Mouse (Mus musculus): ENCODE data around the gene Pink1. TPM values are rescaled to one million over a fixed set of nuclear protein-coding genes. Genes with fewer than 3 reads are reported as not detected.
A peak's percentile ranks its signal among the peaks of the same experiment; 100 is the strongest.
"Not testable (repeated sequence)": the region's sequence is repeated elsewhere in the genome, so short reads cannot be mapped to it uniquely, and the experiment has no call there.

The Pink1 gene
- polyA plus RNA-seq, 1 experiment from 2014 or later: 44.1 TPM

GRCm38 (mm10) chr4:138333135-138333534 is 7.0 kb upstream of the Pink1 start:
- 98% methylated on average over 4 of the region's 4 CpGs for WGBS (ENCODE audit: missing documents)
- no peak overlapping the region for H3K4me3 ChIP-seq (ENCODE audit: inconsistent target)
- H3K27ac ChIP-seq: no peak overlapping the region
- H3K36me3 ChIP-seq (ENCODE audit: inconsistent target): no peaks in the 10 kb centered on the region
- H3K79me2 ChIP-seq (ENCODE audit: inconsistent target): no peaks in the 10 kb centered on the region

DNA sequence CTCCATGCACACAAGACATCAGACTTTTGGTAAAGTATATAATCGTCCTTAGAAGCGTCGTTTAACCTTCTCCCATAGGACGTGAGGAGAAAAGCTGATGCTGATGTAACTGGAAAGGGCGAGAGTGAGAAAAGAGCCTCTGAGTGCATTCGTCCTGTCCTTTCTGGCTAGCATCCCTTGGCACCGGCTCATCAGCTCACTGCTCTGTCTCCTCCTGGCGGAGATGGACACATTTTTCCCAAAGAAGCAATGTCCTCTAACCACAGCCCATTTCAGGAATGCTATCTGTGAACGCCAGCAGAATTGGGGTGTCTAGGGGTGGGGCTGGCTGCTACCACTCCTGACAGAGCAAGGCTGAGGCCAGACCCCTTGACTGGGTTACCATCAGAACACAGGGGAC is 5.5 kb upstream of the Pink1 start:
- no peaks in the 10 kb centered on the region for H3K79me2 ChIP-seq (ENCODE audit: inconsistent target)
- H3K27ac ChIP-seq: no peak overlapping the region
- no peak overlapping the region for H3K4me3 ChIP-seq (ENCODE audit: inconsistent target)
- H3K36me3 ChIP-seq (ENCODE audit: inconsistent target): no peaks in the 10 kb centered on the region
- WGBS (ENCODE audit: missing documents): 88% methylated on average over 9 of the region's 9 CpGs

DNA sequence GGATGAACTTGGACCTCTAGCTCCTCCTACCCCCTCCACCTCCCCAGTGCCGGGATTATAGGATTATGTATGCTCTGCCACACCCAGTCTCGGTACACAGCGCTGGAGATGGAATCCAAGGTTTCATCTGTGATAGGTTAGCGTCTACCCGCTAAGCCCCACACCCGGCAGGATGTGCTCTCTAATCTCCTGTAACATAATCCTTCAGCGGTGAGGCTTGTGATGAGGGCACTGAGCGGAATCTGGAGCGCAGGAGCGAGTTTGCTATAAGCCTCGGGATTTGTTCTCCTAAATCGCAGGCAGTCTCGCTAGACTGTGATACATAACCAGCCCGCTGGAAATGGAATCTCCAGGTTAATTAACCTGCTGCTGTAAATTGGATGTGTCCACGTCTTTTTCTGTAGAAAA is 4.2 kb upstream of the Pink1 start:
- Histone ChIP-seq H3K27ac (no peak overlapping the region), H3K4me3 (ENCODE audit: inconsistent target) (no peak overlapping the region), H3K79me2 (ENCODE audit: inconsistent target) (no peaks in the 10 kb centered on the region), H3K36me3 (ENCODE audit: inconsistent target) (no peaks in the 10 kb centered on the region)
- 62% methylated on average over 15 of the region's 15 CpGs for WGBS (ENCODE audit: missing documents)

- WGBS (ENCODE audit: missing documents): 67% methylated on average over 7 of the region's 7 CpGs
- Histone ChIP-seq H3K27ac (peak overlapping the region; percentile 17; the same call in 1 of the 2 replicates), H3K4me3 (ENCODE audit: inconsistent target) (peak overlapping the region; percentile 20; the same call in 1 of the 2 replicates), H3K79me2 (ENCODE audit: inconsistent target) (no peaks in the 10 kb centered on the region; the same call in 1 of the 2 replicates), H3K36me3 (ENCODE audit: inconsistent target) (no peaks in the 10 kb centered on the region)
Observed at GRCm38 (mm10) chr4:138327891-138328470, 1.9 kb upstream of the Pink1 start.

DNA sequence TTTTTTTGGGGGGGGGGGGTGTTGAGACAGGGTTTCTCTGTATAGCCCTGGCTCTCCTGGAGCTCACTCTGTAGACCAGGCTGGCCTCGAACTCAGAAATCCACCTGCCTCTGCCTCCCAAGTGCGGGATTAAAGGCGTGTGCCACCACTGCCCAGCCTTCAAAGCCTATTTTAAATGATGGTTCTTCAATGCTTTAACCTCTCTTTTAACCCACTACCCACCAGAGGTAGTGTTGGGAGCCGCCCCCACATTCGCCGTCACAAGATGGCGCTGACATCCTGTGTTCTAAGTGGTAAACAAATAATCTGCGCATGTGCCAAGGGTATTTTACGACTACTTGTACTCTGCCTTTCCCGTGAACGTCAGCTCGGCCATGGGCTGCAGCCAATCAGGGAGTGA is 1.0 kb upstream of the Pink1 start:
- 67% methylated on average over 7 of the region's 12 CpGs for WGBS (ENCODE audit: missing documents)
- H3K79me2 ChIP-seq (ENCODE audit: inconsistent target); H3K27ac ChIP-seq; H3K36me3 ChIP-seq (ENCODE audit: inconsistent target); H3K4me3 ChIP-seq (ENCODE audit: inconsistent target): not testable (repeated sequence)

DNA sequence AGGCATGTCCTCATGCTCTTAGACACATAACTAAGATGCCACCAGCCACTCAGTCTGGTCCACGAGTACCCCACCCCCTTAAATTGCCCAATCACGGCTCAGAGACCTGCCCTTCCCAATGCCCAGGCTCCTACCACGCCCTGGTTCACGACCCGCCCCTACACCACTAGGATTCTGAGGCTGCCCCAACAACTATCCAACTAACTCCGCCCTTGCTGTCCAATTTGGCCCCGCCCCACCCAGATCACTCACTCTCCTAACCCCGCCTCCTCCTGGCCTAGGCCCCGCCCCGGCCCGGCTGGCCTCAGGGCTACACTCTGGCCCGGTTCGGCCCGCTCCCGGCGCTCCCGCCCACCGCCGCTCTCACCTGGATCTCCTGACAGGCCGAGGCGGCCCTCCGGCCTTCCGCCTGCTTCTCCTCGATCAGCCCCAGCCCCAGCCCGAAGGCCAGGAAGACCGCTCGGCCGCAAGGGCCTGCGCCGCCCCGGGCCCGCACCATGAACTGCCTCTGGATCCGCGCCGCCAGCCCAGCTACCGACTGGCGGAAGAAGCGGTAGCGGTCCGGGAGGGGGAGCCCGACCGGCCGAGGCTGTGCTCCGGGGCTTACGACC is 536 bp downstream of the Pink1 start:
- no peaks in the 10 kb centered on the region; the same call in 1 of the 2 replicates for H3K36me3 ChIP-seq (ENCODE audit: inconsistent target)
- H3K79me2 ChIP-seq (ENCODE audit: inconsistent target): no peaks in the 10 kb centered on the region; the same call in 1 of the 2 replicates
- H3K27ac ChIP-seq: no peak overlapping the region
- 3% methylated on average over 39 of the region's 45 CpGs for WGBS (ENCODE audit: missing documents)
- H3K4me3 ChIP-seq (ENCODE audit: inconsistent target): no peak overlapping the region

DNA sequence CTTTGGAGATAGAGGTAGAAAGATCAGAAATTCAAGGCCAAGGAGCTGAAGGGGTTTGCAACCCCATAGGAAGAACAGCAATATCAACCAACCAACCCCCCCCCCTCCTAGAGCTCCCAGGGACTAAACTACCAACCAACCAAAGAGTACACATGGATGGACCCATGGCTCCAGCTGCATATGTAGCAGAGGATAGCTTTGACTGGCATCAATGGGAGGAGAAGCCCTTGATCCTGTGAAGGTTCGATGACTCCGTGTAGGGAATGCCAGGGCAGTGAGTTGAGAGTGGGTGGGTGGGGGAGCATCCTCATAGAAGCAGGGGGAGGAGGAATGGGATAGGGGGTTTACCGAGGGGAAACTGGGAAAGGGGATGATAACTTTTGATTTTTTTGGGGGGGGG is 1.7 kb downstream of the Pink1 start:
- H3K4me3 ChIP-seq (ENCODE audit: inconsistent target): no peak overlapping the region
- H3K79me2 ChIP-seq (ENCODE audit: inconsistent target): no peaks in the 10 kb centered on the region; the same call in 1 of the 2 replicates
- H3K27ac ChIP-seq: no peak overlapping the region
- no peaks in the 10 kb centered on the region; the same call in 1 of the 2 replicates for H3K36me3 ChIP-seq (ENCODE audit: inconsistent target)
- 100% methylated on average over 2 of the region's 3 CpGs for WGBS (ENCODE audit: missing documents)

- WGBS (ENCODE audit: missing documents): 89% methylated on average over 4 of the region's 4 CpGs
- Histone ChIP-seq H3K79me2 (ENCODE audit: inconsistent target) (no peaks in the 10 kb centered on the region; the same call in 1 of the 2 replicates), H3K36me3 (ENCODE audit: inconsistent target) (no peaks in the 10 kb centered on the region; the same call in 1 of the 2 replicates), H3K27ac (no peak overlapping the region), H3K4me3 (ENCODE audit: inconsistent target) (no peak overlapping the region)
Observed at GRCm38 (mm10) chr4:138323753-138324152, 2.4 kb downstream of the Pink1 start.

DNA sequence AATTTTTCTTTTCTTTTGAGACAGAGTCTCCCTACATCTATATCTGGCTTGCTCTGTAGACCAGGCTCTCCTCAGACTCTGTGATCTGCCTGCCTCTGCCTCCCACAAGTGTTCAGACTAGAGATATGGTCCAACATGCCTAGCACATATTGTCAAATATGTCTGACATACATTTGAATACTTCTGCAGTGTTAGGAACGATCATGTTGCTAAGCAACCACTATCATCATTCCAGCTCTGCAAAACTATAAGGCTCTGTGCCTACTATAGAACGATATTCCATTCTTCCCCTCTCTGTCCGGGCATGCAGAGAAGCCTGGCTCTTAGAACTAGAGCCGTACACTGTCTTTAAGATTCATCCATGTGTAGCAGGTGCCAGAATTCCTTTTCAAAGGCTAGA is 3.4 kb downstream of the Pink1 start:
- H3K79me2 ChIP-seq (ENCODE audit: inconsistent target): no peaks in the 10 kb centered on the region; the same call in 1 of the 2 replicates
- WGBS (ENCODE audit: missing documents): 91% methylated on average over 4 of the region's 4 CpGs
- peaks cover under 1% of the 10 kb centered on the region; the same call in 1 of the 2 replicates for H3K36me3 ChIP-seq (ENCODE audit: inconsistent target)
- no peak overlapping the region for H3K27ac ChIP-seq
- no peak overlapping the region for H3K4me3 ChIP-seq (ENCODE audit: inconsistent target)

DNA sequence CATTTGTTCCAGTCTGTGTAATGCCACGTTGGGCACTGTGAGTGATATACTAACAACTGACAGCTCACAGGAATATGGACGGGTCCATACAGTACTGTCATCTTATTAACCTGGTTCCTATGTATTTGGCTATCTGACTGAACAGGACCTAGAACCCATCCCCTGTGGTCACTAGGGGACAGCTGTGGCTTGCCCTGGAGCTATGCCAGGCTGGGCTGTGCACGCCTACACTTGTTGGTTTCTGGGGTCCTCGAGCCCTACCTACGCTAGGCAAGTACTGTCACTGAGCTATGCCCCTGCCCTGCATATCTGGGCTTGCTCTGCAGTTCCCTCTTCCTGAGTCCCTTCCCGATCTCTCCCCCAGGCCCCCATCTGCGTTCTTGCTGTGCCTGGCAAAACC is 4.6 kb downstream of the Pink1 start:
- Histone ChIP-seq H3K4me3 (ENCODE audit: inconsistent target) (no peak overlapping the region), H3K79me2 (ENCODE audit: inconsistent target) (no peaks in the 10 kb centered on the region; the same call in 1 of the 2 replicates), H3K36me3 (ENCODE audit: inconsistent target) (peaks cover 12% of the 10 kb centered on the region; the same call in 1 of the 2 replicates), H3K27ac (no peak overlapping the region)
- WGBS (ENCODE audit: missing documents): 87% methylated on average over 7 of the region's 7 CpGs

GRCm38 (mm10) chr4:138320711-138321110 is 5.4 kb downstream of the Pink1 start:
- H3K4me3 ChIP-seq (ENCODE audit: inconsistent target): no peak overlapping the region
- H3K79me2 ChIP-seq (ENCODE audit: inconsistent target): no peaks in the 10 kb centered on the region; the same call in 1 of the 2 replicates
- peaks cover 14% of the 10 kb centered on the region; the same call in 1 of the 2 replicates for H3K36me3 ChIP-seq (ENCODE audit: inconsistent target)
- no peak overlapping the region for H3K27ac ChIP-seq
- WGBS (ENCODE audit: missing documents): 92% methylated on average over 10 of the region's 11 CpGs

GRCm38 (mm10) chr4:138319508-138319907 is 6.6 kb downstream of the Pink1 start:
- H3K36me3 ChIP-seq (ENCODE audit: inconsistent target): peaks cover 25% of the 10 kb centered on the region; the same call in 1 of the 2 replicates
- H3K79me2 ChIP-seq (ENCODE audit: inconsistent target): no peaks in the 10 kb centered on the region; the same call in 1 of the 2 replicates
- no peak overlapping the region for H3K27ac ChIP-seq
- WGBS (ENCODE audit: missing documents): 31% methylated on average over 10 of the region's 10 CpGs
- H3K4me3 ChIP-seq (ENCODE audit: inconsistent target): no peak overlapping the region

GRCm38 (mm10) chr4:138318509-138319266 is 7.4 kb downstream of the Pink1 start:
- Histone ChIP-seq H3K4me3 (ENCODE audit: inconsistent target) (no peak overlapping the region), H3K27ac (no peak overlapping the region), H3K79me2 (ENCODE audit: inconsistent target) (no peaks in the 10 kb centered on the region; the same call in 1 of the 2 replicates), H3K36me3 (ENCODE audit: inconsistent target) (peaks cover 33% of the 10 kb centered on the region)
- 69% methylated on average over 6 of the region's 6 CpGs for WGBS (ENCODE audit: missing documents)

GRCm38 (mm10) chr4:138316369-138316768 is 9.7 kb downstream of the Pink1 start:
- Histone ChIP-seq H3K36me3 (ENCODE audit: inconsistent target) (peaks cover 56% of the 10 kb centered on the region), H3K27ac (no peak overlapping the region), H3K79me2 (ENCODE audit: inconsistent target) (no peaks in the 10 kb centered on the region), H3K4me3 (ENCODE audit: inconsistent target) (no peak overlapping the region)
- WGBS (ENCODE audit: missing documents): 94% methylated on average over 4 of the region's 6 CpGs

GRCm38 (mm10) chr4:138315781-138316180 is 10.3 kb downstream of the Pink1 start:
- 81% methylated on average over 9 of the region's 9 CpGs for WGBS (ENCODE audit: missing documents)

More at GRCm38 (mm10) chr4:138315781-138316180, 10.3 kb downstream of the Pink1 start:
- Histone ChIP-seq H3K36me3 (ENCODE audit: inconsistent target) (peaks cover 62% of the 10 kb centered on the region), H3K4me3 (ENCODE audit: inconsistent target) (no peak overlapping the region), H3K79me2 (ENCODE audit: inconsistent target) (no peaks in the 10 kb centered on the region), H3K27ac (no peak overlapping the region)
